Mouse (Mus musculus): Measurements from ENCODE around the gene Scn10a. TPM values are rescaled to one million over a fixed set of nuclear protein-coding genes. Genes with fewer than 3 reads are reported as not detected.

Scn10a gene
- polyA plus RNA-seq, 1 experiment from 2014 or later = 4.6 TPM

DNA sequence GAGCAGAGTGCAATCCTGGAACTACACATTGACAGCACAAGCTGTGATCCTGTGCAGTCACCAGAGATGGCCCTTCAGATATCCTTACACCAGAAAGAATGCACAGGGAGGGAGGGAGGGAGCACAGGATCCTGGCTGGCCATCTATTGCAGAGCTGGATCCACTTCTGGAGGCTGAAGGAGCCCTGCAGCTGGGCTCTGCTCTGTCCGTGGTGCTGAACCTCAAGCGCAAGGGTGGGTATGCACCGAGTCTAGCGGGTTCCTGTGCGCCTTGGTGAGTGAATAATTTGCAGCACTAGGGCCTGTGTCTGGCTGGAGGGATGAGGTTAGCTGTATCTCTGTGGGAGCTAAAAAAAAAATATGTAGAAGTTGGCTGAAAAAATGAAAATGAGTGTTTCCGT lies 12.4 kb downstream of the Scn10a start:
- no peaks in the 10 kb centered on the region for H3K36me3 ChIP-seq
- H3K4me1 ChIP-seq = no peaks in the 10 kb centered on the region
- no peak for ATAC-seq (ENCODE audit: low FRiP score)
- H3K9me3 ChIP-seq (replicated peaks) = no peaks in the 10 kb centered on the region
- no peak overlapping the region for H3K27ac ChIP-seq (replicated peaks)
- WGBS = 16% methylated on average over 6 of the region's 6 CpGs
- no peaks in the 10 kb centered on the region for H3K27me3 ChIP-seq (replicated peaks)
- H3K4me3 ChIP-seq (replicated peaks) = no peak overlapping the region
- no peak overlapping the region for H3K9ac ChIP-seq (replicated peaks)
- no peak overlapping the region for H3K4me2 ChIP-seq

GRCm38 (mm10) chr9:119691505-119691904 lies 27.6 kb downstream of the Scn10a start:
- H3K4me1 ChIP-seq = no peaks in the 10 kb centered on the region
- ATAC-seq (ENCODE audit: low FRiP score) = no peak
- H3K9me3 ChIP-seq (replicated peaks) = no peaks in the 10 kb centered on the region
- H3K4me3 ChIP-seq (replicated peaks) = no peak overlapping the region
- H3K36me3 ChIP-seq = no peaks in the 10 kb centered on the region
- H3K27me3 ChIP-seq (replicated peaks) = no peaks in the 10 kb centered on the region
- 82% methylated on average over 7 of the region's 7 CpGs for WGBS
- no peak overlapping the region for H3K4me2 ChIP-seq
- H3K9ac ChIP-seq (replicated peaks) = no peak overlapping the region
- H3K27ac ChIP-seq (replicated peaks) = no peak overlapping the region

DNA sequence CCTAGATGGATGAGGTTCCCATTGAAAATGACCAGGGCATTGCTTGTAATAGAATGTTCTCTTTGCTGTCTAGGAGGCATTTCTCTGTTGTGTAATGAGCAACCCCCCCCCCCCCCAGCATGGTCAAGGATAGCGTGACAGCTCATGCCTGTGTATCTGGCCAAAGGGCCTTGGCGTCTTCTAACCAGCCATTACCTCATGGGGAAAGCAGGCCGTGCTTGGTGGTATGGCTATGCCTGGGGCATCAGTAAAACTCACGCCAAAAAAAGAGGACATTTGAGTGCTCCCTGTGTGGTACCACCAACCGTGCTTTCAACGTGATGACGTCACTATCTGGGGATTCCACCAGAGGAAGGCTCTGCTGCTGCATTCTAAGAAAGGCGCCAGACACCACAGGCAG lies 28.1 kb downstream of the Scn10a start:
- H3K4me1 ChIP-seq = no peaks in the 10 kb centered on the region
- H3K27me3 ChIP-seq (replicated peaks) = no peaks in the 10 kb centered on the region
- H3K36me3 ChIP-seq = no peaks in the 10 kb centered on the region
- H3K9me3 ChIP-seq (replicated peaks) = no peaks in the 10 kb centered on the region
- H3K9ac ChIP-seq (replicated peaks) = no peak overlapping the region
- 88% methylated on average over 8 of the region's 8 CpGs for WGBS
- no peak for ATAC-seq (ENCODE audit: low FRiP score)
- no peak overlapping the region for H3K27ac ChIP-seq (replicated peaks)
- H3K4me2 ChIP-seq = no peak overlapping the region
- H3K4me3 ChIP-seq (replicated peaks) = no peak overlapping the region

GRCm38 (mm10) chr9:119687893-119688292 lies 31.2 kb downstream of the Scn10a start:
- ATAC-seq (ENCODE audit: low FRiP score) = no peak
- H3K4me2 ChIP-seq = no peak overlapping the region
- no peaks in the 10 kb centered on the region for H3K36me3 ChIP-seq
- no peak overlapping the region for H3K9ac ChIP-seq (replicated peaks)
- no peak overlapping the region for H3K27ac ChIP-seq (replicated peaks)
- no peaks in the 10 kb centered on the region for H3K27me3 ChIP-seq (replicated peaks)
- 80% methylated on average over 8 of the region's 8 CpGs for WGBS
- no peak overlapping the region for H3K4me3 ChIP-seq (replicated peaks)
- H3K4me1 ChIP-seq = no peaks in the 10 kb centered on the region
- H3K9me3 ChIP-seq (replicated peaks) = no peaks in the 10 kb centered on the region

DNA sequence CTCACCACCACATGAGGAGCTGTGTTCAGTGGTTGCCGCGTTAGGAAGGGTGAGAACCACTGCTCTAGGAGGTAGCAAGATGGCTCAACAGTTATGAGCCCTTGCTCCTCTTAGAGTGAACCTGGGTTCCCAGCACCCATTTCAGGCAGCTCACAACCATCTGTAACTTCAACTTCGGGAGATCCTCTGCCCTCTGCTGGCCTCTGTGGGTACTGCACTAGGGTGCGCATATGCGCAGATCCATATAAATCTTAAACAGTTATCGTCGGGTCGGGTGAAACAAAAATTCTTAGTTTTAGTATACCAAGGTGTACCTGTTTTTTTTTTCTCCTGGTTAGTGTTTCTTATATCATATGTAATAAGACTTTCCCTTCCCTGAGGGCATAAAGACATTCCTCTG lies 32.9 kb downstream of the Scn10a start:
- Histone ChIP-seq H3K27ac (replicated peaks) (no peak overlapping the region), H3K4me1 (no peaks in the 10 kb centered on the region), H3K36me3 (no peaks in the 10 kb centered on the region), H3K4me2 (no peak overlapping the region), H3K9ac (replicated peaks) (no peak overlapping the region), H3K9me3 (replicated peaks) (no peaks in the 10 kb centered on the region), H3K4me3 (replicated peaks) (no peak overlapping the region), H3K27me3 (replicated peaks) (no peaks in the 10 kb centered on the region)
- WGBS = 96% methylated on average over 8 of the region's 8 CpGs
- no peak for ATAC-seq (ENCODE audit: low FRiP score)

DNA sequence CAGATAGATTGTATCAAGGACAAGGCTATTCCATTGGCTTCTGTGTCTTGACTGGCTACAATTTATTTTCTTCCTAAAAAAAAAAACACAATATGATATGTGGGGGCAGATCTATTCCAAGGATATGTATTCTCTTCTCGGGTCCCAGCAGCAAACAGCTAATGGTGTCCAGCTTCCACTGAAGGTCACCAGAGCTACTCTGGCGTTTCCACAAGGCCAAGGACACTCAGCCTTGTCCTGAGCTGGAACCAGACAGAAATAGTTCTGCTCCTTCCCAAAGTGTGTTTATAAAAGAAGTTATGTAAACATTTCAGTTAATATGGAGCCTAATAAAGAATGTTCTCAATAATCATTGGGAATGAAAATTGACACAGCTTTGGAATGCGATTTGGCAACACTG lies 38.2 kb downstream of the Scn10a start:
- H3K36me3 ChIP-seq = no peaks in the 10 kb centered on the region
- no peak overlapping the region for H3K9ac ChIP-seq (replicated peaks)
- no peaks in the 10 kb centered on the region for H3K27me3 ChIP-seq (replicated peaks)
- no peak overlapping the region for H3K4me2 ChIP-seq
- no peak for ATAC-seq (ENCODE audit: low FRiP score)
- no peak overlapping the region for H3K4me3 ChIP-seq (replicated peaks)
- H3K4me1 ChIP-seq = no peaks in the 10 kb centered on the region
- WGBS = 82% methylated on average over 3 of the region's 3 CpGs
- no peak overlapping the region for H3K27ac ChIP-seq (replicated peaks)
- no peaks in the 10 kb centered on the region for H3K9me3 ChIP-seq (replicated peaks)

DNA sequence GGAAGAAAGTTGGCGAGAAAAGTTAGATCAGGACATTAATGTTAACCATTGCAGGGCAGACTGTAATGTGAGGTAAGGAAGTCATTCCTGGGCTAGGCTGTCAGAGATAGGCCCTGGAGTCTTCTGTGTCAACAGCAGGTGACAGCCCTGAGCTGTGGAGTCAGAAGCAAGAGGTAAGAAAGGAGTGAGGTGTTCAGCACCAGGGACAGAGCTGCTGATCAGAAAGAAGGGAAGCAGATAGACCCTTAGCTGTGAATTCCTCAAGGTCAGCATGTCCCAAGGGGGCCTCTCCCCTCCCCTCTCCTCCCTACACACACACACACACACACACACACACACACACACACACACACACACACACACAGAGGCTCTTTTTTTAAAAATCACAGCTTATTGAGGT lies 55.0 kb downstream of the Scn10a start:
- Histone ChIP-seq H3K4me3 (replicated peaks) (no peak overlapping the region), H3K9me3 (replicated peaks) (no peaks in the 10 kb centered on the region), H3K27ac (replicated peaks) (no peak overlapping the region), H3K9ac (replicated peaks) (no peak overlapping the region), H3K4me1 (no peaks in the 10 kb centered on the region), H3K4me2 (no peak overlapping the region), H3K27me3 (replicated peaks) (no peaks in the 10 kb centered on the region), H3K36me3 (no peaks in the 10 kb centered on the region)
- WGBS = 68% methylated on average over 1 of the region's 1 CpGs
- no peak for ATAC-seq (ENCODE audit: low FRiP score)

GRCm38 (mm10) chr9:119656111-119656510 lies 63.0 kb downstream of the Scn10a start:
- H3K9me3 ChIP-seq (replicated peaks) = no peaks in the 10 kb centered on the region
- WGBS = 70% methylated on average over 6 of the region's 6 CpGs
- peaks cover 7% of the 10 kb centered on the region; the same call in 1 of the 2 replicates for H3K4me1 ChIP-seq

GRCm38 (mm10) chr9:119653758-119654157 lies 65.4 kb downstream of the Scn10a start:
- no peaks in the 10 kb centered on the region for H3K36me3 ChIP-seq
- WGBS = 65% methylated on average over 5 of the region's 5 CpGs
- H3K4me1 ChIP-seq = peaks cover 7% of the 10 kb centered on the region; the same call in 1 of the 2 replicates
- no peak overlapping the region for H3K4me2 ChIP-seq
- no peak overlapping the region for H3K9ac ChIP-seq (replicated peaks)
- H3K27me3 ChIP-seq (replicated peaks) = no peaks in the 10 kb centered on the region
- no peak overlapping the region for H3K4me3 ChIP-seq (replicated peaks)
- ATAC-seq (ENCODE audit: low FRiP score) = no peak
- no peaks in the 10 kb centered on the region for H3K9me3 ChIP-seq (replicated peaks)
- no peak overlapping the region for H3K27ac ChIP-seq (replicated peaks)

More at GRCm38 (mm10) chr9:119656111-119656510, 63.0 kb downstream of the Scn10a start:
- ATAC-seq (ENCODE audit: low FRiP score) = no peak
- Histone ChIP-seq H3K36me3 (no peaks in the 10 kb centered on the region), H3K4me2 (no peak overlapping the region), H3K4me3 (replicated peaks) (no peak overlapping the region), H3K27ac (replicated peaks) (no peak overlapping the region), H3K27me3 (replicated peaks) (no peaks in the 10 kb centered on the region), H3K9ac (replicated peaks) (no peak overlapping the region)

GRCm38 (mm10) chr9:119646942-119647547 lies 72.1 kb downstream of the Scn10a start:
- WGBS = 63% methylated on average over 8 of the region's 8 CpGs

DNA sequence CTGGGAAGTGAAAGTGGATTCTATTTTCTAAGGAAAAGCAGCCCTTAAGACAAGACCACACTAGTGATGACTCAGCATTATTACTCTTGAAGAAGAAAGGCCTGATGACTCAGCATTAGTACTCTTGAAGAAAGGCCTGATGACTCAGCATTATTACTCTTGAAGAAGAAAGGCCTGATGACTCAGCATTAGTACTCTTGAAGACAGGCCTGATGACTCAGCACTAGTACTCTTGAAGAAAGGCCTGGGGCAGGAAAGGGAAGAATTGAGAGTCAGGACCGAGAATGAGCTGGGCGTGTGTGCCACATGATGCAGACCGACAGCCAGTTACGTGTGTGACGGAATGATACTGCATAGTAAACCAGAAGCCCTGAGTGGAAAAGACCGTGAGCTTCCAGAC lies 77.1 kb downstream of the Scn10a start:
- H3K4me1 ChIP-seq = no peaks in the 10 kb centered on the region
- no peaks in the 10 kb centered on the region for H3K9me3 ChIP-seq (replicated peaks)
- no peak overlapping the region for H3K9ac ChIP-seq (replicated peaks)
- WGBS = 92% methylated on average over 6 of the region's 6 CpGs
- H3K27me3 ChIP-seq (replicated peaks) = no peaks in the 10 kb centered on the region
- H3K27ac ChIP-seq (replicated peaks) = no peak overlapping the region
- H3K36me3 ChIP-seq = no peaks in the 10 kb centered on the region
- no peak overlapping the region for H3K4me3 ChIP-seq (replicated peaks)
- no peak overlapping the region for H3K4me2 ChIP-seq
- ATAC-seq (ENCODE audit: low FRiP score) = no peak

More at GRCm38 (mm10) chr9:119646942-119647547, 72.1 kb downstream of the Scn10a start:
- H3K9me3 ChIP-seq (replicated peaks) = no peaks in the 10 kb centered on the region
- H3K4me3 ChIP-seq (replicated peaks) = no peak overlapping the region
- no peaks in the 10 kb centered on the region for H3K36me3 ChIP-seq
- H3K27me3 ChIP-seq (replicated peaks) = no peaks in the 10 kb centered on the region
- ATAC-seq (ENCODE audit: low FRiP score) = no peak
- no peak overlapping the region for H3K27ac ChIP-seq (replicated peaks)
- no peak overlapping the region for H3K9ac ChIP-seq (replicated peaks)
- H3K4me2 ChIP-seq = no peak overlapping the region
- H3K4me1 ChIP-seq = no peaks in the 10 kb centered on the region

DNA sequence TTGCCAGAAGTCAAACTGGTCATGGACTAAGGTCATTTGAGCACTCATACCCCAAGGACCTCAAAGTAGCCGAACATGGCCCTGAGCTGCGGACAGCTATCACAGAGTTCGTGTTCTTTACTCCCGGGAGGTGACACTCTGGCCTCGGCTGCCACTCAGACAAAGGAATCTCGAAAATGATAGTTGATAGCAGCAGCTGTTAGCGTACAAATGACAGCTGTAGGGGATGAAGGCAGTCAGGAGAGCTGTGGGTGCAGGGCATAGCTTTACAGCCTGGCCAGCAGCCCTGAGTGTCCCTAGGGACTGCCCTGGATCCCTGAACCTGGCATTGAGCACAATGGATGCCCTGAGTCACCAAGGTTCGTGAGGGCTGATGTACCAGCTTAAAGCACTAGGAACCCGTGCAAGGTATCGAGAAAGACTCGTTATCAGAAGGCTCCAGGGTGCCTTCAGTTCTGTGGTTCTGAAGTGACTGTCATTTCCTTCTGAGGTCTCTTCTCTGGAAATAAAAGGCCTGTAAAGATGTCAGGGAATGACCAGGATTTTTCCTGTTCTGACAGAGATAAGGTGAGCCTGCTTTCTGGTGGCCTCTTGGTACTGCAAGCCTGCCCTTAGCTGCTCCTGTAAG lies 84.8 kb downstream of the Scn10a start:
- H3K9ac ChIP-seq (replicated peaks) = no peak overlapping the region
- H3K27me3 ChIP-seq (replicated peaks) = no peaks in the 10 kb centered on the region; the same call in 1 of the 2 replicates
- no peak for ATAC-seq (ENCODE audit: low FRiP score)
- no peak overlapping the region for H3K4me2 ChIP-seq
- H3K9me3 ChIP-seq (replicated peaks) = no peaks in the 10 kb centered on the region
- H3K4me1 ChIP-seq = peaks cover 15% of the 10 kb centered on the region
- H3K4me3 ChIP-seq (replicated peaks) = no peak overlapping the region
- WGBS = 61% methylated on average over 11 of the region's 11 CpGs
- H3K27ac ChIP-seq (replicated peaks) = no peak overlapping the region
- H3K36me3 ChIP-seq = no peaks in the 10 kb centered on the region

Data from neural tube, embryonic 15.5 days (tissue).